Mouse (Mus musculus): ENCODE measurements at regions not wholly inside any gene's neighbourhood (a gene's known extent, or its start where the extent isn't known, plus 50 kb on each side); places are given as distances from the start of the nearest gene placed in this dataset.

DNA sequence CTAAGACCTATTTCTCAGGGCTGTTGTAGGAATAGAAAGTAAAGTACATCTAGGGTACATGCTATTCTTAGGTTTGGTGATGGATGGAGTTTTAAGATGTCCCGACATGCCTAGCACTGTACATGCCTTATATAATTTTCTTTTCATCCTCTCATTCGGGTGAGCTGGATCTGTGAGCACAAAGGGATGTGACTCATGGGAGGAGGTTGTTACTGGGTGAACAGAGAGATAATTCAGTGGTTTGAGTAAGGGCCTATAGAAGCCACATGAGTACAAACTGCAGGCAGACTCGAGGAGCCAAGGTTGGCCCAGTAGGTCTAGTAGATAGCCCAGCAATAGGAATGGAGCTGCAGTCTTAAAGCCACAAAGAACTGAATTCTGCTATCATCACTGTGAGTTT, 76.5 kb upstream of the Tnfaip3 start:
- ATAC-seq (replicated peaks; ENCODE audit: low FRiP score, poor library complexity, severe bottlenecking): no peak

DNA sequence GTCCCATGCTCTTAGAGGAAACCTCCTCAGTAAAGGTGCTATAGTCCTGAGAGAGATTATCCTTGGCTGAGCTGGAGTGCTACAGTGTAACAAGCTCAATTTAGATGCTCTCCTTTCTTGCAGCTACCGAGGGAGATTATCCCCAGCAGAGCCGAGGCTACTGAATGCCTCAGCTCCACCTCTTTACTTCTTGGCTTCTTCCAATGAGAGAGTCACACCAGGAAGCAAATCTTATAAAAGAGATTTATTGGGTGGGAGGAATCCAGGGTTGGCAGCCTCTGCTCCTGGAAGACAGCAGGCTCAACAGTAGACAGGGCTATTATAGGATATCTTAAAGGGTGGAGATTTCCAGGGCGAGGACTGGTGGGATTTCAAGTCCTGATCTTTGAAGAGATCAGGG, 75.7 kb upstream of the Tnfaip3 start:
- ATAC-seq (replicated peaks; ENCODE audit: low FRiP score, poor library complexity, severe bottlenecking): no peak

DNA sequence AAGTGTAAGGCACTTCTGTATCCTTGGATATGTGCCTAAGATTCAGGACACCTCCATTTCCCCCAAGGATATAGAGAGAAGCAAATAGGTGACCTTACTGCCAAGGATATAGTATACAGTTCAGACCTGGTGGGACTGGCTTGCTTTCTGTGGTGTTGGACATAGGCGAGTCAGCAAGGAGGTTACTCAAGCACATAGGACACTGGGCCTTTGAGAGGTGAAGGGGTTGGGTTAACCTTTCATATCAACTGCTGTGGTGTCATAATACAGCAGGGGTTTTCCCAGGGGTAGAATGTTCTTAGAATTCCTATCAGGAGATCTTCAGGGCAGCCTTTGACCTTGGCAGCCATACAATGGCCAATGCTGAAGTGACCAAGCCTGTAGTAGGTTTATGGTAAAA, 71.5 kb upstream of the Tnfaip3 start:
- ATAC-seq (replicated peaks; ENCODE audit: low FRiP score, poor library complexity, severe bottlenecking): no peak

DNA sequence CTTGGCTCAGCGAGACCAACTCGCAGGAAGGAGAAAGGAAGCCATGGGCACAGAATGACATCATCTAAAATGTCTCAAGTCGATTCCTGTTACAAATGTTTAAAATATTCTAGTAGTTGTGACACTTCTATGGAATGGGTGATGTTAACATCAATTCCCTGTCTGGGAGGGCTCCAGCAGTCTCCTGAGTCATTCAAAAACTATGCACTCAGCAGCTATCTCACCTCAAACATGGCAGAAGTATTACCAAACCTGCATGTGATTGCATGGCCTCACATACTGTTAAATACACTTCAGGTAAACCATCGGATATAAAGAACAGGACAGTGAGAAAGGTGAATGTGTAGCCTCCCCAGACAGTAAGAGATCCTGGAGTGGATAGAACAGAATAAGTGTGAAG, 66.7 kb upstream of the Tnfaip3 start:
- ATAC-seq (replicated peaks; ENCODE audit: low FRiP score, poor library complexity, severe bottlenecking): no peak

DNA sequence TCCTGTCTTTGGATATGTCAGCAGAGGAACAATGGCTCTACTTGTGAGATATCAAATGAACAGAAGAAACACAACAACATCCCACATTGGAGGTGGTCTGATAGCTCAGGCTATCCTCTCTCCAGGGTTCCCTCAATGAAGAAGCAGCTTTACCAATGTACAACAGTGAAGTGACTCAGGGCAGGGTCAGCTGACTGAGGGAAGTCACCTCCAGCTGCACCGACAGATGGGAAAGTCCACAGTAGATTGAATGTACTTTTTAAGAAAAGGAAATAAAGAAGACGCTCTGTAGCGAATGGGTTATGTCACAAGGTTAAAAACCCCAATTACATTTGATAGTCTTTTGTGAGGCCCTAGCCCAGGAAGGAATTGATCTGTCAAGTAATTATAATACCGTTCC, 62.6 kb upstream of the Tnfaip3 start:
- no peak for ATAC-seq (replicated peaks; ENCODE audit: low FRiP score, poor library complexity, severe bottlenecking)

DNA sequence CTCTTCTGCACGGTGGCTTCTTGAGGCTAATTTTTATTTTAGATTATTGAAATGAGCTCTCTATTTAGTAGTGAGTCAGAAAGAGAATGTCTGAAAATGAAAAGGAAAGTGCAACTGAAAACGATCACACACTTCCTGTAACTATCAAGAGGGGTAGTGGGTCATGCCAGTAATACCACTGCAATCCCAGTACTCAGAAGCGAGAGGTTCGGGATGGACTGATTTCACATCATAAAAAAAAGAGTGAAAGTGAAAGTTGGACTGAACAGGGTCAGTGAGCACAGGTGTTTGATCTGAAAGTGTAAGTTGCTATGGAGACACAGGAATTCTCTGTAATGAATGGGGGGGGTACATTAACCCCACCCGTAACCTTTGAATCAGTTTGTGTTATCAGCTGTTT, 52.9 kb upstream of the Tnfaip3 start:
- ATAC-seq (replicated peaks; ENCODE audit: low FRiP score, poor library complexity, severe bottlenecking): no peak

DNA sequence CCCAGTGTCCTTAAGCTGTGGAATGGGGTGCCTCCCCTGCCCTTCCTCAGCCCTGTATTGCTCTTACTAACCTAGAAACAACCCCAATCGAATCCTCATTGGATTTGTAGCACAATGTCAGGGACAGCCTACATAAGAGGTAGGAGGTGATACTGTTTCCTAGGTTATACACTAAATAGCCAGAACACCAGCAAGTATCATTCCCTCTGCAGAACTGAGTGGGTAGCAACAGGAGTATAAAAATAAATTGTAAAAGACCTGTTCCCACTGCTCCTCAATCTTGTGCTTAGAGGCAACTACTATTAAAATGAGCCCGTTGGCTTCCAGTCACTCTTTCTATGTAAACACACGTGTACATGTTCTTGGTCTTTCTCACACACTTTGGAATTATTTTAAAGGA, 52.2 kb upstream of the Tnfaip3 start:
- no peak for ATAC-seq (replicated peaks; ENCODE audit: low FRiP score, poor library complexity, severe bottlenecking)

DNA sequence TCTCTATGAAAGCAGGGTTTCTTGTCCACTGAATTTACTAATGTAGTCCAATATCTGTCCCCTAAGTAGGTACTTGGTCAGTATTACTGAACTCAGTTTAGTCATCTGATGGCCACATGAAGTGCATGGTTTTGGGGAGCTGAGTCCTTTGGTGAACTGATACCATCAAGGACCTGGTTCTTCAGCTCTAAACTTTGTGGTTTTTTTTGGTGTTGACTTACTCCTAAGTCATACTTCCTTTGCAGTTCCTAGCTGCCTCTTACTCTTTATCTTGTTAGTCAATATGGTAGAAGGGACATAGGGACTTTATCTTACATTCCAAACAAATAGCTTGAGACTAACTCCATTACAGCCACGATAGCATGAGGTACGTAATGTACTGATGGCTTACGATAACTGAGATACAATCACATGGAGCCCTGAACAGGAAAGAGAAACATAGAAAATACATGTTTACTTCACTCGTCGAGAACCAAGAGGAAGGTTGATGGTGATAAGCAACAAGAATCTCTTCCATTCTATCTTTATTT, 51.4 kb upstream of the Tnfaip3 start:
- no peak for ATAC-seq (replicated peaks; ENCODE audit: low FRiP score, poor library complexity, severe bottlenecking)
